7 mouse cellular contexts compared by ENCODE assay signal in genomic region chr7:19332709-19333352, GRCm38 (mm10). TPM values are rescaled to one million over a fixed set of nuclear protein-coding genes. Genes with fewer than 3 reads are reported as not detected.
DNase-seq lines count a peak whose midpoint lies in the region; ATAC-seq and TF ChIP-seq lines count a peak whose summit lies in the region.

No protein-coding gene starts in this region.

- peak overlapping the region; percentile 79 for H3K4me2 ChIP-seq in intestine, embryonic 16.5 days (ENCODE audit: low read depth, low read length)

- no peak for TF ChIP-seq CTCF in small intestine, adult 2 months (IDR thresholded peaks at IDR 0.05; ENCODE audit: extremely low read depth, insufficient read length, insufficient replicate concordance, low read depth, low read length)

- peak; percentile 77 for DNase-seq in adrenal gland, adult 8-10 months
- DNase-seq in embryo, embryonic 9.5 days (ENCODE audit: extremely low spot score) = peak; percentile 56
- DNase-seq in gastrocnemius, postnatal 4 days (ENCODE audit: low spot score in 2 of 2) = peak; percentile 55 to 74
- DNase-seq in left cerebral cortex, postnatal 36 days (ENCODE audit: low spot score in 2 of 2) = peak; percentile 87 to 91

- intact Hi-C loops in left cerebral cortex, postnatal 36 days (cut with DNase I) = no loop called here

- peak overlapping the region; percentile 57; the same call in 1 of the 2 replicates for H3K27ac ChIP-seq in intestine, embryonic 16.5 days (ENCODE audit: low read length)
- H3K27ac ChIP-seq in small intestine, adult 2 months (ENCODE audit: insufficient read depth, low read depth, low read length) = 0 out of 2 replicates have a peak overlapping the region, but pooled peaks have one; percentile 27

- no peaks in the 10 kb centered on the region for H3K27me3 ChIP-seq in intestine, embryonic 16.5 days (replicated peaks; ENCODE audit: control insufficient read depth, insufficient read depth, low read length)
- 0 out of 2 replicates have a peak, but pooled peaks cover 3% of the 10 kb centered on the region for H3K27me3 ChIP-seq in small intestine, adult 2 months (ENCODE audit: control insufficient read depth, insufficient read depth, low read length)

- H3K9me3 ChIP-seq in intestine, embryonic 16.5 days (ENCODE audit: control insufficient read depth, low read length) = no peaks in the 10 kb centered on the region

- H3K9ac ChIP-seq in intestine, embryonic 16.5 days (ENCODE audit: low read depth, low read length) = peak overlapping the region; percentile 76

- WGBS in intestine, embryonic 16.5 days = under 1% methylated on average over 52 of the region's 52 CpGs
- WGBS in small intestine, adult 2 months = under 1% methylated on average over 52 of the region's 52 CpGs

- H3K36me3 ChIP-seq in intestine, embryonic 16.5 days (ENCODE audit: control insufficient read depth, insufficient read depth, low read length) = no peaks in the 10 kb centered on the region
- no peaks in the 10 kb centered on the region for H3K36me3 ChIP-seq in small intestine, adult 2 months (ENCODE audit: control insufficient read depth, insufficient read depth, low read length)

- ATAC-seq in intestine, embryonic 16.5 days = peak; percentile 67
- peak; percentile 78 for ATAC-seq in megakaryocyte-erythroid progenitor cell, adult 5-6 weeks (replicated peaks; ENCODE audit: low FRiP score, low TSS enrichment, poor library complexity, severe bottlenecking)

- H3K4me1 ChIP-seq in intestine, embryonic 16.5 days (ENCODE audit: control insufficient read depth, insufficient read depth, low read length) = 0 out of 2 replicates have a peak, but pooled peaks cover 3% of the 10 kb centered on the region
- H3K4me1 ChIP-seq in small intestine, adult 2 months (ENCODE audit: control insufficient read depth, insufficient read depth, insufficient read length, low read length) = peaks cover 4% of the 10 kb centered on the region; the same call in 1 of the 2 replicates

- TF ChIP-seq POLR2A in small intestine, adult 2 months (IDR thresholded peaks at IDR 0.05; ENCODE audit: low read depth, low read length) = no peak

- H3K4me3 ChIP-seq in intestine, embryonic 16.5 days (ENCODE audit: low read length) = peak overlapping the region; percentile 64
- H3K4me3 ChIP-seq in small intestine, adult 2 months (ENCODE audit: low read depth, low read length) = peak overlapping the region; percentile 64

RNA-seq across cellular contexts. Expression of gene Ercc1, which starts 11.7 kb away (rescaled TPM):
- 10 to 100 TPM; 32.4 to 56.3 (median 41.6) TPM for total RNA-seq in adrenal gland, adult 8-10 months (2022)
- total RNA-seq in gastrocnemius, postnatal 4 days (2021) = 10 to 100 TPM; 33.1 to 34.5 TPM
- 45.8 and 51.3 TPM in 2 replicates for polyA plus RNA-seq in intestine, embryonic 16.5 days (2015; fragmentation: Nextera tagmentation; extraction: Ambion mirVana)
- 10 to 100 TPM; 35.6 to 41.8 TPM for total RNA-seq in left cerebral cortex, postnatal 36 days (2021)
- total RNA-seq in megakaryocyte-erythroid progenitor cell, adult 5-6 weeks (2014; fragmentation: Nextera tagmentation) = 31.3 and 51.5 TPM in 2 replicates
- total RNA-seq in megakaryocyte-erythroid progenitor cell, adult 5-6 weeks (2017) = 19.8 and 23.8 TPM in 2 replicates
- polyA plus RNA-seq in small intestine, adult 2 months (2012; rRNA removed) = 9.3 and 17.5 TPM in 2 replicates

RNA-seq across cellular contexts. Expression of gene Fosb, which starts 23.0 kb away (rescaled TPM):
- 1 to 10 TPM; 1.6 to 9.4 (median 5.6) TPM for total RNA-seq in adrenal gland, adult 8-10 months (2022)
- total RNA-seq in gastrocnemius, postnatal 4 days (2021) = 1 to 10 TPM; 2.5 to 3.8 TPM
- 0.10 and 0.21 TPM in 2 replicates for polyA plus RNA-seq in intestine, embryonic 16.5 days (2015; fragmentation: Nextera tagmentation; extraction: Ambion mirVana)
- 10 to 100 TPM; 20.6 to 22.5 TPM for total RNA-seq in left cerebral cortex, postnatal 36 days (2021)
- total RNA-seq in megakaryocyte-erythroid progenitor cell, adult 5-6 weeks (2014; fragmentation: Nextera tagmentation) = 4.2 and 4.8 TPM in 2 replicates
- total RNA-seq in megakaryocyte-erythroid progenitor cell, adult 5-6 weeks (2017) = 52.4 and 77.0 TPM in 2 replicates
- 1.7 and 16.7 TPM in 2 replicates for polyA plus RNA-seq in small intestine, adult 2 months (2012; rRNA removed)

RNA-seq across cellular contexts. Expression of gene Cd3eap, which starts 26.5 kb away (rescaled TPM):
- total RNA-seq in adrenal gland, adult 8-10 months (2022) = 10 to 100 TPM; 12.9 to 15.2 (median 13.5) TPM
- total RNA-seq in gastrocnemius, postnatal 4 days (2021) = 10 to 100 TPM in 1 of 2 experiments, 1 to 10 TPM in 1; 9.7 to 10.8 TPM
- polyA plus RNA-seq in intestine, embryonic 16.5 days (2015; fragmentation: Nextera tagmentation; extraction: Ambion mirVana) = 19.1 and 24.3 TPM in 2 replicates
- total RNA-seq in left cerebral cortex, postnatal 36 days (2021) = 10 to 100 TPM; 17.3 to 17.6 TPM
- 17.2 and 36.6 TPM in 2 replicates for total RNA-seq in megakaryocyte-erythroid progenitor cell, adult 5-6 weeks (2014; fragmentation: Nextera tagmentation)
- total RNA-seq in megakaryocyte-erythroid progenitor cell, adult 5-6 weeks (2017) = 34.9 and 47.7 TPM in 2 replicates
- polyA plus RNA-seq in small intestine, adult 2 months (2012; rRNA removed) = 2.0 and 2.5 TPM in 2 replicates

RNA-seq across cellular contexts. Expression of gene Ppp1r13l, which starts 26.7 kb away (rescaled TPM):
- total RNA-seq in adrenal gland, adult 8-10 months (2022) = 10 to 100 TPM in 1 of 4 experiments, 1 to 10 TPM in 3; 6.4 to 12.5 (median 8.4) TPM
- 1 to 10 TPM; 4.6 to 6.6 TPM for total RNA-seq in gastrocnemius, postnatal 4 days (2021)
- polyA plus RNA-seq in intestine, embryonic 16.5 days (2015; fragmentation: Nextera tagmentation; extraction: Ambion mirVana) = 3.1 and 4.2 TPM in 2 replicates
- total RNA-seq in left cerebral cortex, postnatal 36 days (2021) = 1 to 10 TPM; 5.1 to 7.9 TPM
- total RNA-seq in megakaryocyte-erythroid progenitor cell, adult 5-6 weeks (2014; fragmentation: Nextera tagmentation) = 4.3 and 6.5 TPM in 2 replicates
- total RNA-seq in megakaryocyte-erythroid progenitor cell, adult 5-6 weeks (2017) = 0.30 TPM in 1 of 2 replicates, not detected in the other
- polyA plus RNA-seq in small intestine, adult 2 months (2012; rRNA removed) = 6.2 and 10.4 TPM in 2 replicates

RNA-seq across cellular contexts. Expression of gene Ercc2, which starts 49.0 kb away (rescaled TPM):
- total RNA-seq in adrenal gland, adult 8-10 months (2022) = 10 to 100 TPM; 31.0 to 44.8 (median 39.2) TPM
- 10 to 100 TPM; 18.6 to 21.0 TPM for total RNA-seq in gastrocnemius, postnatal 4 days (2021)
- 15.5 and 17.6 TPM in 2 replicates for polyA plus RNA-seq in intestine, embryonic 16.5 days (2015; fragmentation: Nextera tagmentation; extraction: Ambion mirVana)
- 10 to 100 TPM; 26.1 to 40.0 TPM for total RNA-seq in left cerebral cortex, postnatal 36 days (2021)
- 27.7 and 39.0 TPM in 2 replicates for total RNA-seq in megakaryocyte-erythroid progenitor cell, adult 5-6 weeks (2014; fragmentation: Nextera tagmentation)
- total RNA-seq in megakaryocyte-erythroid progenitor cell, adult 5-6 weeks (2017) = 18.7 and 21.2 TPM in 2 replicates
- polyA plus RNA-seq in small intestine, adult 2 months (2012; rRNA removed) = 21.0 and 31.2 TPM in 2 replicates

Comparison
In these comparisons a context has a peak if more than half of its experiments do, and no peak if none do; other contexts are left out.
1. Peak in every context shown above with its lines: DNase-seq, ATAC-seq, H3K4me3 ChIP-seq and H3K27ac ChIP-seq.